11 mouse cellular contexts compared by ENCODE assay signal in genomic region chr5:110960890-110961289, GRCm38 (mm10).
"Had no signal": no experiment of that assay in that cellular context is flagged by ENCODE, and none has a peak within 500 bp of the region (broad histone marks: within the 10 kb centered on the region; RNA-seq: fewer than 3 reads in every experiment).

No protein-coding gene starts in this region.

- H3K4me3 ChIP-seq: limb, embryonic 13.5 days had no signal

- H3K27ac ChIP-seq: limb, embryonic 13.5 days; liver, embryonic 14.5 days had no signal

- H3K9me3 ChIP-seq: limb, embryonic 13.5 days had no signal

- H3K4me2 ChIP-seq: limb, embryonic 13.5 days had no signal

- H3K9ac ChIP-seq: limb, embryonic 13.5 days; liver, embryonic 14.5 days had no signal

- H3K36me3 ChIP-seq: limb, embryonic 13.5 days had no signal

- H3K27me3 ChIP-seq: limb, embryonic 13.5 days had no signal

- DNase-seq: kidney, adult 8-10 months; kidney, postnatal 25 days; layer of hippocampus, adult 9-11 months; left cerebral cortex, postnatal 4 days; lung, adult 18-20 months; midbrain, embryonic 14.5 days; right cerebral cortex, adult 18-20 months; thymus, adult 18-20 months; thymus, postnatal 14 days had no signal
